In genomic region chr12:75528300-75528699, GRCm38 (mm10) we compare ENCODE assay signal across 19 mouse cellular contexts.
DNase-seq lines count a peak whose midpoint lies in the region; TF ChIP-seq lines count a peak whose summit lies in the region.
"Had no signal": no experiment of that assay in that cellular context is flagged by ENCODE, and none has a peak within 500 bp of the region (broad histone marks: within the 10 kb centered on the region; RNA-seq: fewer than 3 reads in every experiment).

No protein-coding gene starts in this region.

- no peak for TF ChIP-seq POLR2A in embryonic fibroblast, embryonic 13.5 days (IDR thresholded peaks at IDR 0.05; ENCODE audit: low read depth, low read length)
- TF ChIP-seq POLR2A in thymus, adult 2 months (IDR thresholded peaks at IDR 0.05; ENCODE audit: control insufficient read depth, extremely low read depth, insufficient read depth, low read length, poor library complexity), result no peak

- H3K36me3 ChIP-seq in thymus, adult 2 months (ENCODE audit: control insufficient read depth, insufficient read depth, low read length), result no peaks in the 10 kb centered on the region
- H3K36me3 ChIP-seq: embryonic facial prominence, embryonic 10.5 days; hindbrain, embryonic 15.5 days; limb, embryonic 15.5 days; neural tube, embryonic 12.5 days had no signal

- H3K27me3 ChIP-seq in thymus, adult 2 months (ENCODE audit: control insufficient read depth, insufficient read depth, low read length), result no peaks in the 10 kb centered on the region
- H3K27me3 ChIP-seq: hindbrain, embryonic 15.5 days; limb, embryonic 15.5 days; neural tube, embryonic 12.5 days had no signal

- TF ChIP-seq CTCF in layer of hippocampus, adult 2 months (conservative IDR thresholded peaks at IDR 0.05), result no peak
- no peak for TF ChIP-seq CTCF in embryonic fibroblast, embryonic 13.5 days (IDR thresholded peaks at IDR 0.05; ENCODE audit: borderline replicate concordance, insufficient read depth, low read length)
- no peak for TF ChIP-seq CTCF in thymus, adult 2 months (IDR thresholded peaks at IDR 0.05; ENCODE audit: borderline replicate concordance, control insufficient read depth, extremely low read depth, insufficient read depth, low read length, poor library complexity)

- WGBS in thymus, adult 2 months, result 96% methylated on average over 1 of the region's 1 CpGs

- H3K4me3 ChIP-seq in layer of hippocampus, adult 2 months, result no peak overlapping the region
- no peak overlapping the region for H3K4me3 ChIP-seq in embryonic fibroblast, embryonic 13.5 days (ENCODE audit: insufficient read depth, low read length)
- H3K4me3 ChIP-seq in thymus, adult 2 months (ENCODE audit: control insufficient read depth, insufficient read depth, low read length), result no peak overlapping the region
- H3K4me3 ChIP-seq: embryonic facial prominence, embryonic 10.5 days; forebrain, embryonic 10.5 days; hindbrain, embryonic 15.5 days; limb, embryonic 15.5 days; neural tube, embryonic 12.5 days had no signal

- DNase-seq in layer of hippocampus, adult 2 months (ENCODE audit: low spot score in 2 of 2), result no peak
- no peak for DNase-seq in layer of hippocampus, adult 11-12 months (ENCODE audit: low spot score)
- peak; percentile 60 for DNase-seq in cerebellum, adult 11-12 months
- DNase-seq in cerebellum, adult 9-10 months, result peak; percentile 77
- no peak for DNase-seq in thymus, adult 2 months
- DNase-seq in adrenal gland, adult (ENCODE audit: inconsistent age in 2 of 2, low spot score in 1 of 2), result no peak
- DNase-seq: adrenal gland, postnatal 14 days; gastrocnemius, postnatal 25 days; kidney, adult 8-10 months; kidney, postnatal 14 days; lung, postnatal 4 days; midbrain, embryonic 14.5 days; thymus, postnatal 4 days had no signal

- H3K27ac ChIP-seq in layer of hippocampus, adult 2 months, result 0 out of 2 replicates have a peak overlapping the region, but pooled peaks have one; percentile 14
- peak overlapping the region; percentile 67 for H3K27ac ChIP-seq in embryonic fibroblast, embryonic 13.5 days (ENCODE audit: insufficient read depth, low read length)
- H3K27ac ChIP-seq in thymus, adult 2 months (ENCODE audit: control insufficient read depth, insufficient read depth, low read length), result no peak overlapping the region
- H3K27ac ChIP-seq: embryonic facial prominence, embryonic 10.5 days; forebrain, embryonic 10.5 days; hindbrain, embryonic 15.5 days; neural tube, embryonic 12.5 days had no signal

- peaks cover 23% of the 10 kb centered on the region for H3K4me1 ChIP-seq in embryonic fibroblast, embryonic 13.5 days (ENCODE audit: control insufficient read depth, insufficient read depth, low read length)
- no peaks in the 10 kb centered on the region for H3K4me1 ChIP-seq in thymus, adult 2 months (replicated peaks; ENCODE audit: control insufficient read depth, insufficient read depth, low read length)
- H3K4me1 ChIP-seq: neural tube, embryonic 12.5 days had no signal

Comparison
In these comparisons a context has a peak if more than half of its experiments do, and no peak if none do; other contexts are left out.
1. DNase-seq: peak in cerebellum, adult 11-12 months (single experiment) and cerebellum, adult 9-10 months (single experiment); none in layer of hippocampus, adult 2 months (0 of 2), layer of hippocampus, adult 11-12 months (single experiment), thymus, adult 2 months (single experiment) and adrenal gland, adult (0 of 2).